Mouse (Mus musculus) layer of hippocampus, postnatal 10 days (tissue): ENCODE data around the gene Upp1. TPM values are rescaled to one million over a fixed set of nuclear protein-coding genes. Genes with fewer than 3 reads are reported as not detected.

ENCODE experiments used
- DNase-seq, 2 experiments: peaks; one replicate each; pipeline ENCODE4 v3.0.0; 2021; ENCODE audit warnings: low spot score in 2 of 2
- long read RNA-seq: library from polyadenylated mRNA; stranded (forward); transcript quantifications from one replicate; pipeline ENCODE4 v2.0.0, GENCODE M21; 2023
- total RNA-seq, 2 experiments: library from RNA; stranded (reverse); gene quantifications; 2 replicates each; pipeline ENCODE4 v1.2.3; 2021

Gene Upp1
- total RNA-seq: 1 to 10 TPM; 2.2 to 2.3 TPM
- long read RNA-seq, partial matches to known transcripts: 0 of 6 reads
- long read RNA-seq, other reads (novel, unspliced or antisense): 2 of 6 reads

- no peak for DNase-seq
Measured at GRCm38 (mm10) chr11:9118050-9118420, at the start of gene Upp1. Upp1 (plus strand) TSS chr11:9118103.

- no peak for DNase-seq
Measured at GRCm38 (mm10) chr11:9076444-9076843, 41.5 kb upstream of the Upp1 start.

GRCm38 (mm10) chr11:9113189-9113588 is 4.7 kb upstream of the Upp1 start:
- no peak for DNase-seq

DNA sequence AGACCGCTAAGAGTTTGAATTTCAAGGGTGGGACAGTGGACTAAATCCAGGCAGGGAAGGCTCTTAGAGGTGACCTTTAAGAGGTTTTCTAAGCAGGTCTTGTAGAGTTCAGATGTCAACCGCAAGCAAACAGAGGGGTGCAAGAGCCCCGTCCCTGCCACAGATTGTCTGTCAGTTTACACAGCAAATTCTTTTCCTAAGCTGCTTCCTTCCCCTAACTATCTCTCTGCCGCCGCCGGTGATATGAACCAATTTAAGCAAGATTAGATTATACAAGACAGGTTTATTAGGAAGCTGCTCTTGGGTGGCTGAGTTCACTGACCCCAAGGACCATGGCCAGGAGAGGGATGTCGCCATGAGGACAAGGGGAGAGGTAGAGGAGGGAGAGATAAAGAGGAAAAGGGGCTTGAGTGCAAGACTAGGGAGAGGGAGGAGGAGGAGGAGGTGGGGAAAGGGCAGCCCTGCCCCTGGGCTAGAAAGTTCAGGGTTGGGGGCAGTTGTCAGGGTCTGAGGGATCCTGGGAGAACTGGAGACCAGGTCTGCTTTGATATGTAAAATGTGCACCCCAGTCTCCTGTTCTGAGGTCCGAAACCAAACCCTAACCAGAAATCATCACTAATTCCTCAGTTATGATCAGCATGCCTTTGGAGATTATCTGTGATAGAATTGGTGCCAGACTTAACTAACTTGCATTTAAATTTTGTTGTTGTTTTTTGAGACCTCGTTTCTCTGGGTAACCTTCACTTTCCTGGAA is 2.4 kb upstream of the Upp1 start:
- no peak for DNase-seq

GRCm38 (mm10) chr11:9116121-9116520 is 1.8 kb upstream of the Upp1 start:
- no peak for DNase-seq

DNA sequence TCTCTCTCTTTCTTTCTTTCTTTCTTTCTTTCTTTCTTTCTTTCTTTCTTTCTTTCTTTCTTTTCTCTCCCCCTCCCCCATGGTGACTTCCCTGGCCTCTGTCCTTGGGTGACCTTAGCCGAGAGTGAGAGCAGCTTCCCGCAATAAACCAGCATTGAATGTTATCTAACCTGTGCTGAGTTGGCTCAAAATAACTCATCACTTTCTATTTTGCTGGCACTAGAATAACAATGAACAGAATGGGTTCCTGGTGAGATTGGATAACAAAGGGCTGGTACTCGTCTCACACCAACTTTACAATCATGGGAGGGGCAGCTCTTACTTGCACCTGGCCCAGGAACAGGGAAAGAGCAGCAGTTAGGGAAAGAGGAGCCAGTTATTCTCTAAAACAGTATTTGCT is 987 bp upstream of the Upp1 start:
- no peak for DNase-seq

GRCm38 (mm10) chr11:9117358-9118049 is 399 bp upstream of the Upp1 start:
- no peak for DNase-seq

DNA sequence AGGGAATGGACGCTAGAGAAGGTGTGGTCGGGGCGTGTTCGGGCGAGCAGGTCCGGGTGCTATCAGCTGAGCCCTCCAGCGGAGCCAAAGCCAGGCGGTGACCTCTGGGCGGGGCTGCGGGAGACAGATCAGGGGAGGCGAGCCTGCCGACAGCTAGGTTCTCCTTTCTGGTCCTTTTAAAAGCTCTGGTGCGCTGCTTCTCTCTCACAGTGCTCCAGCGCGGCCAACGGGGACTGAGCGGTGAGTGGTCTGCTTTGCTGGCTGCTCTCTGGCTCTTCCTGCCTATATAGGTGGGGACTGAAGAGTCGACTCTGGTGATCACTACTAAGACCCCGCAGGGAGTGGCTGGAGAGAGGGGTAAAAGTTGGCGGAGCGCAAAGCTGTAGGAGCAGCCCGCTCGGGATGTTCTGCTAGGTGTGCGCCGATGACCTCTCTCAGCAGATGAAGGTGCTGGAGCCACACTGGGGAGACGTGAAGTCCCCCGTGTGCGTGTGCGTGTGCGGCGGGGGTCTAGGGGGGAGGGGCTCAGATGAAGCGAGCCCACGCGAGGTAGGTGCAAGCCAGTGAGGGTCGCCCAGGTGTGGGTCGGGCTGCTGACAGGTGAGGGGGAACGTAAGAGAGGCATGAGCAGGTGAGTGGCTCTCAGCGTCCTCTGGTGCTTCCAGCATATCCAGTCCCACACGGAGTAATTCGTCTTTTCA is 668 bp downstream of the Upp1 start:
- no peak for DNase-seq

- DNase-seq: no peak
Measured at GRCm38 (mm10) chr11:9119231-9120020, 1.5 kb downstream of the Upp1 start.

- no peak for DNase-seq
Measured at GRCm38 (mm10) chr11:9122315-9122714, 4.4 kb downstream of the Upp1 start.

- DNase-seq: no peak
Measured at GRCm38 (mm10) chr11:9126373-9127107, 8.6 kb downstream of the Upp1 start.

- no peak for DNase-seq
Measured at GRCm38 (mm10) chr11:9128110-9128509, 10.2 kb downstream of the Upp1 start.

GRCm38 (mm10) chr11:9129528-9129927 is 11.6 kb downstream of the Upp1 start:
- DNase-seq: no peak

DNA sequence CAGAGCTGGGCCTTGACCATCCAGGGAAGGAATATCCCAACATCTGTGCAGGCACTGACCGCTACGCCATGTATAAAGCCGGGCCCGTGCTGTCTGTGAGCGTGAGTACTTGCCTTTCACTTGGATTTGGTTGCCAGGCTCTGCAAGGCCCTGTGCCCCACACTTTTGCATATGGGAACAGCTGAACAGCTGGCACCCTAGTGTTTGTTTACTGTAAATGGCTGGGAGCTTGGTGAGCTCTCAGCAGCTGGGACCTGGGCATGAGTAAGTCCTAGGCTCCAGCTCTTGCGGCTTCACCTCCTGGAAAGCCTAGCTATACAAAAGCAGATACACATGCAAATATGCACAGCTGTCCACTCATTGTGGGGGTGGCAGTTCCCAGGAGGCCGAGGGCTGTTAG is 13.8 kb downstream of the Upp1 start:
- DNase-seq: no peak

DNA sequence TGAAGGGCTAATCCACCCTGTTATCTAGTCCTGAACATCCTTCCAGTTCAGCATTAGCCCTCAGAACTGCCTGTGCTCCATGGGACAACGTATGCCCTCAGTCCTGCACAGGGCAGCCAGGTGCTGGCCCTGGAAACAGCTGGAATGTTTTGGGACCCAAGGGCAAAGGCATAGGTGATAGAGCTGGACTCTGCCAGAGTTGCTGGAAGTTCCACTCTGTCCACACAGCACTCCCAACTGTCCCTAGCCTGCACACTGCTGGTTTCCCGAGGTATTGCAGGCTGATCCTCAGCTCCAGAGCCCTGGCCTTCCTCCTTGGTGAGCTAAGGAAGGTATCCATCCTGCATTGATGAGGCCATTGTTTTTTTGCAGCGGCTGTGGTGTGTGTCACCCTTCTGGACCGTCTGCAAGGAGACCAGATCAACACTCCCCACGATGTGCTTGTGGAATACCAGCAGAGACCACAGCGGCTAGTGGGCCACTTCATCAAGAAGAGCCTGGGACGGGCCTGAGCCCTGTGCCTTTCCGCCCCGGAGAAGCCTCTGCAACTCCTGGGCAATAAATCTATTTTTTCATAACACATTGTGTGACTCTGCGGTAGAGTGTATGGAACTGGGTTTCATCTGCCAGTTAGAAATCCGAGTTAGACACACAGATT is 17.8 kb downstream of the Upp1 start:
- no peak for DNase-seq

DNA sequence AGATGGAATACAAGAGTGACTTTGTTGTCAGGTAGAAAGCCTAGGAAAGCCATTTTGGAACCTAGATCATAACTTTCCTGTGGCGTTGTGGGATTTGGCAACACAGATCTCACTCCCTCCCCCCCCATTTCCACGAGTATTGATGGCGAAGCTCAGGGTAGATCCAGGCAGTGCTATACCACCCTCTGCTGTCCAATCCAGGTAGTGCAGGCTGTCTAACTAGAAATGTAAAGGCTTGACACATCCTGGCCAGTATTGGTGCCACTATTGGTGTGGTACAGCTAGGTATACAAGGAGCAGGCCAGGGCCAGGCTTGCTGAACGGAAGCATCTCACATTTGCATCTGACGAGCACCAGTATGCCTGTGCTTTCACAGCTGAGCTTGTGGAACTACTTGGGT is 18.6 kb downstream of the Upp1 start:
- peak; percentile 93 for DNase-seq

- no peak for DNase-seq
Measured at GRCm38 (mm10) chr11:9145113-9145512, 27.2 kb downstream of the Upp1 start.

DNA sequence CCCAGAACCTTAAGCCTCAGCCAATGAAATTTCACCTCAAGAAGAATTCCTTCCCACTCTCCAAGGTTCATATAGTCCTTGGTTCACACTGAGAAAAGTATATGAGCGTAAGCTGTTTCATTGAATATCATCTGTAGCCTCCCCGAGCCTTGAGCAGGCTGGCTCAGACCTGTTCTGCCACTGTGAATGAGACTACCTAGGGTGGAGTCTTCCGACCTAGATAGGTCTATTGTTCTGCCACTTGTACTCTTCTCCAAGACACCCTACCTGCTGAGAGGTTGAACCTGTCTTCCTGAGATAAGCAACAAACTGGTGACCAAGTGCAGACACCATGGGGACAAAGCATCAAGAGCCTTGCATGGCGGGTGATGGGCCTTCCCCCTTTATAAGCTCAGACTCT is 28.2 kb downstream of the Upp1 start:
- no peak for DNase-seq

GRCm38 (mm10) chr11:9146683-9147082 is 28.8 kb downstream of the Upp1 start:
- DNase-seq: no peak

DNA sequence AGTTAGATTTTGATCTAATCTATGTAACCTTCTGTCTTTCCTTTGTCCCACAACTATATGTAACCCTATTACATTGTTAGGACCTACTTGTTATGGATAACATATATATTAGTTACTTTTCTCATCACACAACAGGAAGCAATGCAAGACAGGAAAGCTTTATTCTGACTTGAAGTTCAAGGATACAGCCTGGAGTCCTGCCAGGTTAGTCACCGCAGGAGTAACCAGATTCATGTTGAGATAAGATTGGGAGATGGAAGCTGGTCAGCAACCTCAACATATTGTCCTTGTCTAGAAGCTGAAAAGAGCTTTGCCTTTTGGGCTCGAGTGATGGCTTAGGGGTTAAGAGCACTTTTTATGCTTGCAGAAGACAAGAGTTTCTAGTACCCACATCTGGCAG is 30.3 kb downstream of the Upp1 start:
- no peak for DNase-seq
